Mouse (Mus musculus) frontal cortex, postnatal 10 days (tissue): Measurements from ENCODE around the gene Gm20388.
"Not testable (repeated sequence)": the region's sequence is repeated elsewhere in the genome, so short reads cannot be mapped to it uniquely, and the experiment has no call there.

Experiments
- DNase-seq, 2 experiments: peaks; one replicate each; pipeline ENCODE4 v3.0.0; 2022; ENCODE audit warnings: low spot score in 2 of 2, mixed read lengths in 1 of 2

Gm20388 gene

DNA sequence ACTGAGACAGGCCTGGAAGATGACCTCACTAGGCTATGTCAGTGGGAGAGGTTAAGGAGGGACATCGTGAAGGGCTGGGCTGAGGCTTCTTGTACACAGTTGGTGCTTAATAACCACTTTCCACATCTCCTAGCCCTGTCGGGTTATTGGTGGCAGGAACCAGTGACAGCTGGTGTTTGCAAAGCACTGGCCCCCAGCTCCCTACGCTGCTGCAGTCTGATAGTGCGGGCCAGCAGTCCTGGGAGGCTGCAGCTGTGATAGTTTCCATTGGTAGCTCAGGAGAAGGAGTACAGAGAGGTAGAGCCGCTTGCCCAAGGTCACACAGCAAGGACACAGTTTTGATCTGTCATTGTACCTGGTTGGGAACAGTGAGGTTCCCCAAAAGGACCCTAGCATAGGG, 2391.2 kb downstream of the Gm20388 start:
- no peak for DNase-seq

DNA sequence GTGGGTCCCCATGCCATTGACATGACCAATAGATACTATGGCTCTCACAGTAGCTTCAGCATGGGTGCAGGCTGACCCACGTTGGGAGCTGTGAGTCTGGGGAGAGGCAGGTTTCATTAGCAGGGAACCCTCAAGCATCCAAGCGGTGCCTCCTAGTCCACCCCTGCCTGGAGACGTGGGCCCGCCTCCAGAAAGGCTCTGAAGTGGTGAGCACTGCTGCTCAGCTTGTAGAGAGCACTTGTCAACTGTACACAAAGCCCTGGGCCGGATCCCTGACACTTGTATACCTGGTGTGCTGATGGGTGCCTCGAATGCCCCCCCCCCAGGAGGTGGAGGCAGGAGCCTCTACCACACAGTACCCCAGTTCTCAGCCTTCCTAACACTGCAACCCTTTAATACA, 2392.8 kb downstream of the Gm20388 start:
- no peak for DNase-seq

DNA sequence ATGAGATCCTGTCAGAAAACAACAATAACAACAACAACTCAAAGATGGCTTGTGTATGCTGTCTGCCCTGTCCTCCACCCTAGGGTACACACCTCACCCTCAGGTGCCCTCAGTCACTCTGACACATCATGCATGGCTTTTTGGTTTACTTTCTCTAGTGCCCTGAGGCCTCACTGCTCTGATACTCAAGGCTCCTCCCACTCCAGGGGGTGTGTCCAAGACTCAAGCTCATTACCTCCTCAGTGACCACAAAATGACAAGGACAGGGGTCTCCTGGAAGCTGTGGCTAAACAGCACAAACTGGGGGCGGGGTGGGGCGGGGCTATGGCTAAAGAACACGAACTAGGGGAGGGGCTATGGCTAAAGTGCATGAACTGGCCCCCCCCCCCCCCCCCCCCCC, 2393.4 kb downstream of the Gm20388 start:
- DNase-seq = no peak

DNA sequence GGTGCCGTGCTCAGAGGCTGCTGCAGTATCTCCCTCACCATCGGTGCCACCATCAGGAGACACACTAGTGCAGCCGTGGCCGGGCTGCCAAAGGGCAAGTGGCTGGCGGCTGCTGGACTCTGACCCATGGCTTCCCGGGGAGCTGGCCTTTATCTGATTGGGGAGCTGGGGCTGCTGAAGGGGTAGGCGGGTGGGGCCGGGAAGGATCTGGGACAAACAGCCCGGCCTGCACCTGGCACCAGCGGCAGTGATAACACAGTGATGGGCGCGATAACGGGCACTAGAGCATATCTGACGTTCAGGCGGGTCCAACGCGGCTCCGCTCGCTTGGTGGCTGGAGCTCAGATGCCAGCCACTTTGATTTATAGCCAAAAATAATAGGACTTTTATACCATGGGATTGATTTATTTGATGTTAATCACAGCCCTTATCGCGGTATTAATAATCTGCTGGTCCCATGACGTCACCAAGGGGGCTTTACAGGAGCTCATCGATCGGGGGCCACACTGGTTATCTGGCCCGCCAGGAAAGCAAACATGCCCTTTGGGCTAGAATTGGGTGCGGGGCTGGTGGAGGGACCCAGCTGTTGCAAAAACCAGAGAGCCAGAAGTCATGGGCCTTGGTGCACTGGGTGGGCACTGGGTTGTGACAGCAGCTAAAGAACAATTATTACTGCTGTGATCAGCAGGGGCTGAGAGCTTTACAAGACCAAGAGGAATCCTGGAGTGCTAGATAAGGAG, 2396.2 kb downstream of the Gm20388 start:
- no peak for DNase-seq

DNA sequence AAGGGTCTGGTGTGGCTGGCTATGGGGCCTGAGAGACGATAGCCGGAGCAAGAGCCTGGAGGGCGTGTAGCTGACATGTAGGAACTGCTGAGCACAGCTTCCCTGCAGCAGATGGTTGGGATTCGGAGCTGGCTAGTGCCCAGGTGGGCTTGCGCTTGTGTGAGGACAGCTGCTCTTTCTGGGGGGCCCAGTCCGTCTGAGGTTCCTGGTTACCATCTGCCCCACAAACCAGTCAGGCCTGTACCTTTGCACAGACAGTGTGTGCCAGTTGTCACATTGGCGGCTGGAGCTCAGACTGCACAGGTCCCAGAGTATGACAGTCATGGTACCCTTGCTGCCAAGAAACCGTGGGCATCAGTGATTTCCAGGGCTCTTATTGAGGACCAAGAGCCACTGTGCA, 2397.2 kb downstream of the Gm20388 start:
- no peak for DNase-seq

DNA sequence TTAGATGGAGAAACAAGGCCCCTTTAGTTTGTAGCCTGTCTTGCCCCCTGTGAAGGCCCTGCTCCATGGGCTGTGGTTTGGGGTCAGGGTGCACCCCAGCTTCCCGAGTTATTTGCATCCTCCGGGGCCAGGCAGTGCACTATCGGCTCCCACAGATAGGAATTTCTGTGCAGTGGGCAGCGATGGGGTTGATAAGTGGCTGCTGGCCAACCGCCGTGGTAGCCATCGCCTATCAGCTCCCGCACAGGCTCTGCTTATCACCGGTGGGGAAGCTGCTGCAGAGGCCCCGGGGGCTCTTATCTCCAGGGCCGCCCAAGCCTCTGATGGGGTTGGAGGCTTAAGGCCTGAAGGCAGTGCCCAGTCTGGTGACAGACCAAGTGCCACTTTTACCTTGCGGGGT, 2398.6 kb downstream of the Gm20388 start:
- DNase-seq = no peak

DNA sequence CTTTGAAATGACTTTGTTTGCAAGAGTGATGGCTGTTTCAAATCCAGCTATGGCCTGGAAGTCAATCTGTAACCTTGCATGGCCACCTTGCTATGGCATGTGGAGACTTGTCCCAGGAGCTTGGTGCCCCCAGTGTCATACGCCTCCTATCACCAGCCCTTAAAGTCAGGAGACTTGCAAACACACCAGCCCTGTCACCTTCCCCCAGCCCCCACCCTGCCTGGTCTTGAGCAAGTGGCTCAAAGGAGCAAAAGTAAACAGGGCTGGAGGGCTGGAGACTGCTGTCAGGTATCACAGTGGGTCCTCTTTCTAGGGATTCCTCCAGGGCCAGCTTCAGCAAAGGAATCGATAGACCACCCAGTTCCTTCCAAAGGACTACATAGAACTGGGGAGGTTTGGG, 2400.5 kb downstream of the Gm20388 start:
- DNase-seq = no peak

DNA sequence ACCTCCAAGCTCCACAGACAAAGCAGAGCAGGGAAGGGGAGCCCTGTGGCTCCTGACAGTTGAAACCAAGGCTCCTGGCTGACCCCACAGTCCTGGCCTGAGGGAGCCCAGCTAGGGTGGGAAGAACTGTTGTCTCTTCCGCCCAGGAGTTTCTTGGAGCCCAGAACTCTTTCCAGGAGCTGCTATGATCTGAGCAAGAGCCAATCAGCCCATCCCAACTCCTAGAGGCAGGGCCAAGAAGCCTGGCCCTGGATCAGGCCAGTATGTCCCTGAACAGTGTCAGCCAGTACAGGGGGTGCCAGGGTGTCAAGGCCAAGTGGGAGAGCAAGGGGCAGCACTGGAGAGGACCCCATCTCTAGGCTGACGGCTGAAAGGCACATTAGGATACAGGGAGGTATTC, 2401.9 kb downstream of the Gm20388 start:
- DNase-seq = no peak

DNA sequence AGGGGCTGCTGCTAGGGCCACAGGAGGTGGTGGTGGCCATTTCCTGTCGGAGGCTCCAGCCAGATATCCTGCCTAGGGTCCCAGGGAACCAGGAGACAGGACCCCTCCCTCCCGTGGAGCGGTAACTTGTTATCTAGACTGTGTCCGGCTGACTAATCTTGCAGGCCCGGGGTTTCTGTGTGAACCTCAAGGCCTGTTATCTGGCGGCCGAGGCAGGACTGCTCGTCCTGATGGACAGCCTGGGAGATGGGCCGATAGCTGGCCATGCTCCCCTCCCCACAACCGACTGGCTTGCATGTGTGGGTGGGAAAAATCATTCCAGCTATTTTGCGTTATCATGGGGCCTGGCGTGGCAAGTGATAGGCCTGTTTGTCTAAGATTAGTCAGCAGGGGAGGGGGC, 2402.7 kb downstream of the Gm20388 start:
- no peak for DNase-seq

DNA sequence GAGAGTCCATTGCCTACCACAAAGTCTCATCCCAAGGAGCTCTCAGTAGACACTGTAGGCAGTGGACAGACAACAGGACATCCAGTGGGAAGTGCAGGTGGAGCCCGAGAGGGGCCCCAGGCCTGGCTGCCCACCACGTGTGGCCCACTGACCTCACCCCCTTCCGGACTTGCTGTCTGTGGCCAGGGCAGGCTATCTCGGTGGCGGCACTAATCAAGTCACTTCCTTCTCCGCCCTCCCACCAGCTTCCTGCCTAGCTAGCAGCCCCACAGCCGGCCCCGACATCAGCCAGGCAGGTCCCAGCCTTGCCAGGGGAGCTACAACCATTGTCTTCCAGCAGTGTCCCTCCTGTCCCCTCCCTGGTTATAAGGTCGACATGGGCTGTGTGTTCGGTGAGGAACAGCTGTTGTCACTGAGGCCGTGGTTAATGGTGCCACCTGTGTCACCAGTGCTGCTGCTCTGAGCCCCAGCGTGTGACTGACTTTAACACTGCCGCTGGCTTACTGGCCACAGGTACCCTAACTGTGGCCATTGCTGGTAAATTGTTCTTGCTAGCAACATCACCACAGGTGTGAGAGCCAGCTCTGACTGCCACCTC, 2404.4 kb downstream of the Gm20388 start:
- DNase-seq = no peak

DNA sequence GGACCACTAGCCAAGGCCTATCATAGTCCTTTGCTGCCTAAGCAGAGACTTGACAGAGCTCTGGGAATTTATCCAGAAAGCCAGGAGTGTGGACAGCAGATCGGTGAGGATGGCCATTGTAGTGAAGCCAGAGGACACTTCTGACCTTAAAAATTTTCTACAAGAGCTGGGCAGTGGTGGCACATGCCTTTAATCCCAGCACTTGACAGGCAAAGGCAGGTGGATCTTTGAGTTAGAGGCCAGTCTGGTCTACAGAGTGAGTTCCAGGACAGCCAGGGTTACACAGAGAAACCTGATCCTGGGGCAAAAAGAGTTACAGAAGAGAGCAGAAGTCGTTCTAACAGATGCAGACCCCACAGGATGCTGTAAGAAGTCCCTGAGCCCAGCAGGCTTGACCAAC, 2405.8 kb downstream of the Gm20388 start:
- no peak for DNase-seq

DNA sequence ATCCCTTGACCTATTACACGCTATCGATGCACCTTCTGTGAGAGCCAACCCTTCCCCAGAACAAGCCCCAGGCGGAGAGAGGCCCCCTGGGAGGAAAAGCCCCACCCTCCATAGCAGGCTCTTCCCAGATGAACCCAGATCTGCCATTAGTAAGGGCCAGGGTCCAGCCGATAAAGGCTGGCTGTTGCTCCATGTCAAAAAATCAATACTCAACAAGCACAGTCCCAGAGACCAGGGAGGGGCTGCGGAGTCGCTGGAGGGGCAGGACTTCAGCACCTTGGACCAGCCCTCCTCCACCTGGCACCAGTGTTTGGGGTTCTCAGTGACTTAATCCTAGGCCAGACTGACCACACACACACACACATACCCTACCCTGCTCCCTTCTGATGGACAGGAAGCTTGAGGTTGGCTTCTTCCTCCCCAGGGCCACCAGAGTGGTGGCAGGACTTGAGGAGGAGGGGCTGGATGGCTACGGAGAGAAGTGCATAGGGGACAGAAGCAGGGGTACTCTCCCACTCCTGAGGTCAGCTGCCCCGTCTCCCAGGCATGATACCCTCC, 2407.4 kb downstream of the Gm20388 start:
- DNase-seq = no peak

DNA sequence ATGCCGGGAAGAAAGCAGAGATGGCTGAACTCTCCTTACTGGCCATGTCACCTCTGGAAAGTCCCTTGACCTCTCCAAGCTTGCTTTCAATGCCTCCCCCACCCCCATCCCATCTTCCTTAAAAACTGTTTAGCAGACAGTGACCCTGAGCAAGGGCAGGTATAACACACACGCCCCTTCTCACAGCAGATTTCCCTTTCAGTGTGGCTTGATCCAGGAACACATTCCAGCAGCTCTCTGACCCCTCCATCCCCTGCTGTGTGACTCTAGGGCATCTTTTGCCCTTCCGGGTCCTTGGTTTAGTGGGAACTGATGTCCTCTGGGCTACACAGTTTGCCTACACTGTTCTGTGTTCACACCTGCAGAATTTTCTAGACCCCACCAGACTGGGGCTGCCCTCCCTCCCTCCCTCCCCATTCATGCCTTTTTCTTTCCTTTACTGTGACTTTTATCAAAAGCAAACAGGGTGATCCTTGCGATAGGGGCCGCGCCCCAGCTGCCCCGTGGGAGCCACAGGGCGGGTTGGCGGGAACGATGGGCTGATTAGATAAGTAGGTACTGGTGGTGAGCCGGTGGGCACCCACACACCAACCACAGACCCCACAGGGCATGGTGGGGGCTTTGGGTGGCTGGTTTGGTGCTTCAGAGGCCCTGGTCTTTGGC, 2408.5 kb downstream of the Gm20388 start:
- no peak for DNase-seq

DNA sequence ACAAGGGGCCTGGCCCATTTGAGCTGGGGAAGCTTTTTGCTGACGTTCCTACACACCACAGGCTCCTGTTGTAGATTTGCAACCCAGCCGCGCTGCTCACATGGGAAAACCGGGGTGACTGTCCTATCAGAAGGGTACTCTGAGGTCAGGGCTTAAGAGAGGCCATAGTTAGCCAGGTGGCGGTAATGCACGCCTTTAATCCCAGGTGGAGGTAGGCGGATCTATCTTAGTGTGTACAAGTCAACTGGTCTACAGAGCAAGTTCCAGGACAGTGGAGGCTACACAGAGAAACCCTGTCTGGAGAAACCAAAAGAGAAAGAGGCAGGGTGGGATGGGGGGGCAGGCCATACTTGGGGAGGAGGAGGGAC, 2409.1 kb downstream of the Gm20388 start:
- no peak for DNase-seq

DNA sequence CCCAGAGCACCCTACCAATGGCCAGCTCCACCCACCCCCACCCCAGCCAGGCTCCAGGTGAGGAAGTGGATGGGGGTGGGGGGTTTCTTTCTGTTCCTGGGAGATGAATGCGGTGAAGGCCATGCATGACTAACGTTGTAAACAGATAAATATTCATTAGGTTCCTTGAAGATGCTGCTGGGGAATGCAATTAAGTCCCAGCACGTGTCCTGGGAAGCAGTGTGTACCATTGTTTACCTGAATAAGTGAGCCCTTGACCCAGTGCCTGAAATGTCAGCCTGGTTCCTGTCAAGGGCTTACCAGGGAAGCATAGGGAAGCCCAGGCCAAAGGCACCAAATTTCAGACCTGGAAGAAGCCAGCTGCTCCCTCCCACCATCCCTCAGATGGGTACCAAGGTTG, 2409.9 kb downstream of the Gm20388 start:
- no peak for DNase-seq

DNA sequence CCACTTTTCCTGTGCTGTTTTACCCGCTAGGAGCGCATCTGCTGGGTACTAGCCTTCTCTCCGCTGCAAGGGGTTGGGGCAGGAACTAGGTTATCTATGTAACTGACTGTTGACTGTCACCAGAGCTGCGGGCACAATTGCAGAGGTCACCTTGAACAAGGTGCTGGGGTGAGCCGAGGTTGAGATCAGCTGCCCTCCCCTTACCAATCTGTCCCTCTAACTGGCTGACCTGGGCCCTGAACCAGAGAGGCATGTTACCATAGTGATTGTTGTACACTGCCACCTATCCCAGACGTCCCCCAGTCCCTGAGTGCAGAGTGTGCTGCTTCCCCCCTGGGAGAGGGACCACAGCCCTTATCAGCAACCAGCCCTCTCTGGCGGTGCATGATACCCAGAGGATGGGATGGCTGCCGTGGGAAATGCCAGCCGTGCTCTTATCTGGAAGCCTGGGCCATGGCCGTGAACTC, 2410.8 kb downstream of the Gm20388 start:
- DNase-seq = no peak

DNA sequence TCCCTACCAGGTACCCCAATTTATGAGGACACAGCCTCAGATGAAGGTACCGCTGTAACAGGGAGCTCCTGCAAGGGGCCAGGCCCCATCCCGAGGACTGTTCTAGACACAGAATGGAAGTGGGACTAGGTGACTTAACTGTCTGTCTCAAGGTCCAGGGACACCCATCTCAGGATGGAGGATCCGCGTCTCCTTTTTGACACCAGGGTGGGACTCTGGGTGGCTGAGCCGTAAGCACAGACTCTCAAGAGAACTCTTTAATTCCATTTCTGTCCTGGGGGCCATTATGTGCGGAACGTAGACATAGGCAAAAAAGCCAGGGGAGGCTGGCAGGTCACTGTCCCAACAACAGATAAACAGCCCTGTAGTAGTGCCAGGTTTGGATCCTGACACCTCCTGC, 2411.5 kb downstream of the Gm20388 start:
- DNase-seq = no peak

DNA sequence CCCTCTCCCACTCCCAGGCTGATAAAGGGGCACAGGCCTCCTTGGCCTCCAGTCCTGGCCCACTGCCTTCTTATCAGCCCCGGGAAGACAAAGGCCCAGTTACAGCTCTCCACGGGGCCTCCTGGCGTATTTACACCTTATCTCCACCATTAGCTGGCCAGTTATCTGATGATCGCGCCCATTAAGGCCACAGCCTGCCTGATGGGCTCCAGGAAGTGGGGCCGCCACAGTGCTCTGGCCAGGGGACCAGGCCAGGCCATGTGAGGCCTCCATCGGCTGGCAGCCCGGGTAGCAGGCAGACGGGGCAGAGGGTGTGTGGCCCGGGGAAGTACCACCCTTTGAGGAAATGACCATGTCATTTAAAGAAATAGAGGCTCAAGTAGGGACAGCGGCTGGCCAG, 2412.2 kb downstream of the Gm20388 start:
- no peak for DNase-seq

DNA sequence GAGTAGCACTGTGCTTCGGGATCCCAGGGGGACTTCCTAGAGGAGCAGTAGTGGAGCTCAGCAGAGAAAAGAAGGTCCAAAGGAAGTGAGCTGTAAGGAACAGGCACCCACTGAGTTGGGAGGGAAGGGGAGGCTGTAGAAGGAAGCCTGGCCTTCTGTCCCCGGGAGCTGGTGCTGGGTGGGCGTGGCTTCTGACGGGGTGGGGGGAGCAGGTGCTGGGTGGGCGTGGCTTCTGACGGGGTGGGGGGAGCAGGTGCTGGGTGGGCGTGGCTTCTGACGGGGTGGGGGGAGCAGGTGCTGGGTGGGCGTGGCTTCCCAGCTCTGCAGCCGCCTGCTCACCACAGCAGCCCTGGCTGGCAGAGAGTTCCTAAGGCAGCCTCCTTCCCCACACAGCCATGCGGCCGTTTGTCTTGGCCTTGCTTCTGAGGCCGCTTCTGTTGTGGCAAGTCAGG, 2413.3 kb downstream of the Gm20388 start:
- not testable (repeated sequence) for DNase-seq

DNA sequence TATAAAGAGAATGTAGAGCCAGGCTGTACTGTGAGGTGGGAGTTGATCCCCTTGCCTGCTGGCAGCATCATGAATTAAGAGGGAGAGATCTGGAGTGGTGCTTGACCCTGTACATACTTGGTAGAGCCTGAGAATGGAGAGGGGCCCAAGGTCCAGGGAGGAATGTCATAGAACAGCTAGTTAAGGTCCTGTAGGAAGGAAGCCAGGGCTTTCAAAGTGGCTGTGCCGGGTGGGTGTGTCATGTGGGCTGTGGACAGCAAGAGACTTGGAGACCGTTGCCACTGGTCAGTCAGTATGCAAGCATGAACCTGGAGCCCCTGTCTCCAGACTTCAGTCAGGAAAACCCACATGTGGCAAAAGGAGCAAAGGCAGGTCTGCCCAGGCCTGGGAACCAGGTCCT, 2414.6 kb downstream of the Gm20388 start:
- no peak for DNase-seq

DNA sequence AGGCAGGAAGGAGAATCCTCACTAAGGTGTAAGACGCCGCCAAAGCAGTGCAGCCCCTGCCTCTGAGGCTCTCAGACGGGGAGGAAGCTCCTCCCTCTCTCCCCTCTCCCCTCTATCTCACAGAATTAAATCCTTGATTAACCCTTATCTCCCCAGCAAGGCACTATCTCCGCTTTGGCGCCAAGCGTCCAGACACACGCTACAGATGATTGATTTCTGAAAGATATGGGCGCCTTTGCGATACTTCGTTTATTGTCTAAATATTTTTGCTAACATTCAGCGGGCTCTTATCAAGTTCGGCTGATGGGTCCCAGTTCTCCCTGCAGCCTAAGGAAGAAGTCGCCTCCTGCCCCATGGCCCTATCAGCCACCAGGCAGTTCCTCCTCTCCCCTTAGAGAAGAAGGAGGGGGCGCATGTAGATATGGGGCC, 2415.5 kb downstream of the Gm20388 start:
- no peak for DNase-seq

DNA sequence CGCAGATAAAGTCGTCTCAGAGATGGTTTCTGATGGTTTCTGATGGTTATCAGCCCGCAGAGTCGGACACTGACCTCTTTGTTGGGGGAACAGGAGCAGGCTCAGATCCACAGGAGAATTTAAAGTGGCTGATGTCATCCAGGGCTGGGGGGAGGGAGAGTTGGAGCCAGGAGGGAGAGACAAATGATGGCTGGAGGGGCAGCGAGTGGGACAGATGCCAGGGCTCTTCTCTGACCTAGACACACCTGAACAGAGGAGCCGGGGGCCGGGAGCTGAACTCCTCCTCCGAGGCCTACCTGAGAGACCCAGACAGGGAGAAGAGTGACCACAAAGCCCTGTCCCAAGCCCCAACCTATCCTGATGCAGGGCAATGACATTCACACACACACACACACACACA, 2418.4 kb downstream of the Gm20388 start:
- no peak for DNase-seq
